Comparison of ENCODE assay signal across 20 mouse cellular contexts in genomic region chr6:55043206-55043605, GRCm38 (mm10). TPM values are rescaled to one million over a fixed set of nuclear protein-coding genes. Genes with fewer than 3 reads are reported as not detected.
A peak's percentile ranks its signal among the peaks of the same experiment; 100 is the strongest.
DNase-seq lines count a peak whose midpoint lies in the region; ATAC-seq and TF ChIP-seq lines count a peak whose summit lies in the region.
"Had no signal": no experiment of that assay in that cellular context is flagged by ENCODE, and none has a peak within 500 bp of the region (broad histone marks: within the 10 kb centered on the region; RNA-seq: fewer than 3 reads in every experiment).

No protein-coding gene starts in this region.

- TF ChIP-seq EP300 in stomach, postnatal 0 days (optimal IDR thresholded peaks at IDR 0.05) = no peak

- H3K4me1 ChIP-seq in heart, embryonic 10.5 days = peaks cover 25% of the 10 kb centered on the region; the same call in 1 of the 2 replicates
- H3K4me1 ChIP-seq in intestine, postnatal 0 days (replicated peaks; ENCODE audit: control insufficient read depth, insufficient read depth, low read length) = 0 out of 2 replicates have a peak, but pooled peaks cover 5% of the 10 kb centered on the region
- no peaks in the 10 kb centered on the region; the same call in 1 of the 2 replicates for H3K4me1 ChIP-seq in stomach, postnatal 0 days (replicated peaks; ENCODE audit: control insufficient read depth, insufficient read depth)

- WGBS in heart, embryonic 10.5 days = 78% methylated on average over 8 of the region's 8 CpGs
- 51% methylated on average over 8 of the region's 8 CpGs for WGBS in intestine, postnatal 0 days
- 67% methylated on average over 8 of the region's 8 CpGs for WGBS in stomach, postnatal 0 days

- no peaks in the 10 kb centered on the region for H3K9me3 ChIP-seq in heart, embryonic 10.5 days
- no peaks in the 10 kb centered on the region for H3K9me3 ChIP-seq in intestine, postnatal 0 days (ENCODE audit: control insufficient read depth)
- H3K9me3 ChIP-seq in stomach, postnatal 0 days (ENCODE audit: control insufficient read depth, low read length) = no peaks in the 10 kb centered on the region
- H3K9me3 ChIP-seq: embryonic facial prominence, embryonic 15.5 days; forebrain, embryonic 10.5 days; heart, embryonic 13.5 days; hindbrain, embryonic 15.5 days had no signal

- H3K36me3 ChIP-seq in heart, embryonic 10.5 days = peaks cover 19% of the 10 kb centered on the region
- peaks cover 14% of the 10 kb centered on the region for H3K36me3 ChIP-seq in intestine, postnatal 0 days (ENCODE audit: control insufficient read depth, insufficient read depth)
- H3K36me3 ChIP-seq in stomach, postnatal 0 days (ENCODE audit: control insufficient read depth, insufficient read depth, low read length) = no peaks in the 10 kb centered on the region; the same call in 1 of the 2 replicates

- H3K9ac ChIP-seq in intestine, postnatal 0 days (ENCODE audit: low read depth, low read length) = no peak overlapping the region
- H3K9ac ChIP-seq in stomach, postnatal 0 days (ENCODE audit: low read length) = no peak overlapping the region
- H3K9ac ChIP-seq: embryonic facial prominence, embryonic 15.5 days; heart, embryonic 13.5 days; hindbrain, embryonic 15.5 days had no signal

- H3K27me3 ChIP-seq in heart, embryonic 10.5 days (ENCODE audit: insufficient read depth, poor library complexity, severe bottlenecking) = no peaks in the 10 kb centered on the region
- no peaks in the 10 kb centered on the region for H3K27me3 ChIP-seq in intestine, postnatal 0 days (replicated peaks; ENCODE audit: control insufficient read depth, insufficient read depth, low read length)
- H3K27me3 ChIP-seq in stomach, postnatal 0 days (ENCODE audit: control insufficient read depth, insufficient read depth, low read length) = no peaks in the 10 kb centered on the region
- H3K27me3 ChIP-seq: CH12.LX; embryonic facial prominence, embryonic 15.5 days; heart, embryonic 13.5 days; hindbrain, embryonic 15.5 days; Patski had no signal

- H3K27ac ChIP-seq in heart, embryonic 10.5 days = no peak overlapping the region
- H3K27ac ChIP-seq in intestine, postnatal 0 days (ENCODE audit: low read depth, low read length) = no peak overlapping the region
- no peak overlapping the region for H3K27ac ChIP-seq in stomach, postnatal 0 days (replicated peaks)
- H3K27ac ChIP-seq: embryonic facial prominence, embryonic 15.5 days; forebrain, embryonic 10.5 days; heart, embryonic 13.5 days; hindbrain, embryonic 15.5 days had no signal

- H3K4me2 ChIP-seq in intestine, postnatal 0 days (replicated peaks; ENCODE audit: low read depth) = no peak overlapping the region
- no peak overlapping the region for H3K4me2 ChIP-seq in stomach, postnatal 0 days (replicated peaks; ENCODE audit: low read depth)
- H3K4me2 ChIP-seq: embryonic facial prominence, embryonic 15.5 days; heart, embryonic 13.5 days; hindbrain, embryonic 15.5 days had no signal

- TF ChIP-seq CTCF in intestine, postnatal 0 days (IDR thresholded peaks at IDR 0.05; ENCODE audit: low read depth) = no peak
- no peak for TF ChIP-seq CTCF in stomach, postnatal 0 days (IDR thresholded peaks at IDR 0.05; ENCODE audit: low read depth)

- ATAC-seq in intestine, postnatal 0 days = peak; percentile 56; the same call in 1 of the 2 replicates
- peak; percentile 68 for ATAC-seq in stomach, postnatal 0 days (ENCODE audit: low FRiP score, low TSS enrichment)
- ATAC-seq: activated CD4-positive, CD25-positive, alpha-beta regulatory T cell, adult 4 months; forebrain, embryonic 14.5 days; Patski had no signal

- DNase-seq in heart, adult 11 months = peak; percentile 81
- DNase-seq in heart, embryonic 10.5 days (ENCODE audit: low spot score) = no peak
- peak; percentile 18 for DNase-seq in kidney, postnatal 14 days
- DNase-seq in kidney, postnatal 10 days = no peak
- no peak for DNase-seq in stomach, postnatal 0 days (ENCODE audit: low spot score)
- no peak for DNase-seq in cerebellum, adult 9-10 months
- DNase-seq: cerebellum, adult 18-20 months; cerebellum, postnatal 10 days; embryo, embryonic 11 days; heart, postnatal 36 days had no signal

- no peak overlapping the region for H3K4me3 ChIP-seq in heart, embryonic 10.5 days
- no peak overlapping the region for H3K4me3 ChIP-seq in intestine, postnatal 0 days (ENCODE audit: low read depth, low read length)
- no peak overlapping the region for H3K4me3 ChIP-seq in stomach, postnatal 0 days (ENCODE audit: low read depth, low read length)
- H3K4me3 ChIP-seq: embryonic facial prominence, embryonic 15.5 days; erythroblast, embryonic 14.5 days; forebrain, embryonic 10.5 days; heart, embryonic 13.5 days; hindbrain, embryonic 15.5 days had no signal

RNA-seq across cellular contexts. Expression of gene Gars, which starts 5.4 kb away (rescaled TPM):
- 220 and 246 TPM in 2 replicates for polyA plus RNA-seq in heart, embryonic 10.5 days (2016; fragmentation: Nextera tagmentation; extraction: Ambion mirVana)
- polyA plus RNA-seq in intestine, postnatal 0 days (2015; fragmentation: Nextera tagmentation; extraction: Ambion mirVana) = 66.8 and 67.7 TPM in 2 replicates
- polyA plus RNA-seq in stomach, postnatal 0 days (2015; fragmentation: Nextera tagmentation; extraction: Ambion mirVana) = 103 TPM in 2 replicates

RNA-seq across cellular contexts. Expression of gene Ggct, which starts 50.5 kb away (rescaled TPM):
- polyA plus RNA-seq in heart, embryonic 10.5 days (2016; fragmentation: Nextera tagmentation; extraction: Ambion mirVana) = 8.1 and 8.3 TPM in 2 replicates
- 19.7 and 25.5 TPM in 2 replicates for polyA plus RNA-seq in intestine, postnatal 0 days (2015; fragmentation: Nextera tagmentation; extraction: Ambion mirVana)
- polyA plus RNA-seq in stomach, postnatal 0 days (2015; fragmentation: Nextera tagmentation; extraction: Ambion mirVana) = 9.0 and 9.3 TPM in 2 replicates

Comparison
In these comparisons a context has a peak if more than half of its experiments do, and no peak if none do; other contexts are left out.
1. DNase-seq: peak in heart, adult 11 months (single experiment) and kidney, postnatal 14 days (single experiment); none in heart, embryonic 10.5 days (single experiment), kidney, postnatal 10 days (single experiment), stomach, postnatal 0 days (single experiment) and cerebellum, adult 9-10 months (single experiment).